ENCODE assay signal across 8 mouse cellular contexts in the genomic region with DNA sequence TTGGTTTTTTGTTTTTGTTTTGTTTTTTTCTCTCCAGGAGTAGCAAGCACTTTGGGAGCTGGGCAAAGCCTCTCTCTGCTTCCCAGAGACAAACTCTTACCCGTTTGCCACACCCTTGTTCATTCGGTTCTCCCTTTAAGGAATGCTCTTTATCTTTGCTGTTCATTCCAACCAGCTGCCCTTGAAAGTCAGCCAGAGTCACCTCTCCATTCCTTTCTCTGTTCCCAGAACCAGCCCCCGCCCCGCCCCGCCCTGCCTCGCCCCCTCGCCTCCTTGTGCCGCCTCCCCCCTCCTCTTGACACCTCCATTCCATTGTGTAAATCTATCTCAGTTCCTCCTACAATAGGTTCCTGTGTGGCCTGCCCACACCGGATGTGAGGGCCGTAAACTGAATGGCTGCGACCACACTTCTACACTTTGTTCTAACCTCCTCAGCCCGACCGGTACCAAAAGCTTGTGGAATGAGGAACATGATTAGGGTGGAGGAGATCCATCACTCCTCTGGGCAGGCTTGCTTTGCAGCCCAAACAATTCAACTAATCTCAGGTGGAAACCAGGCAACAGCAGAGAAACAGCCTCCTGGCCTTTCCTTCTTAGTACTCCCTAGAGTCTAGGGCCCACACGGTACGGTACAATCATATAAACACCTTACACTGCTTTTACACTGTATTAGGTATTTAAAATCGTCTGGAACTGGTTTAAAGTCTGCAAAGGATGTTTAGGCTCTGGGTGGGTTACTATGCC. TPM values are rescaled to one million over a fixed set of nuclear protein-coding genes. Genes with fewer than 3 reads are reported as not detected.
A peak's percentile ranks its signal among the peaks of the same experiment; 100 is the strongest.
DNase-seq lines count a peak whose midpoint lies in the region; ATAC-seq lines count a peak whose summit lies in the region.

No protein-coding gene starts in this region.

- H3K36me3 ChIP-seq in midbrain, embryonic 15.5 days (replicated peaks): no peaks in the 10 kb centered on the region

- no peak overlapping the region for H3K4me2 ChIP-seq in midbrain, embryonic 15.5 days

- no peak overlapping the region for H3K4me3 ChIP-seq in midbrain, embryonic 15.5 days

- no peaks in the 10 kb centered on the region for H3K4me1 ChIP-seq in midbrain, embryonic 15.5 days

- ATAC-seq in CD4-positive, CD25-positive, alpha-beta regulatory T cell, adult 4 months: no peak
- ATAC-seq in megakaryocyte-erythroid progenitor cell, adult 5-6 weeks (replicated peaks; ENCODE audit: low FRiP score, low TSS enrichment, poor library complexity, severe bottlenecking): peak; percentile 50
- ATAC-seq in midbrain, embryonic 15.5 days (replicated peaks): no peak

- peak; percentile 1 for DNase-seq in CD4-positive, CD25-positive, alpha-beta regulatory T cell, adult 2 months (ENCODE audit: low read depth, low spot score)
- peak; percentile 54 for DNase-seq in embryo, embryonic 10 days (ENCODE audit: low spot score)
- DNase-seq in kidney, postnatal 4 days: peak; percentile 41 to 53
- no peak for DNase-seq in cerebellum, postnatal 36 days
- DNase-seq in frontal cortex, postnatal 36 days (ENCODE audit: low spot score in 2 of 2): no peak

- no peaks in the 10 kb centered on the region for H3K27me3 ChIP-seq in midbrain, embryonic 15.5 days (replicated peaks)

- H3K9me3 ChIP-seq in midbrain, embryonic 15.5 days: no peaks in the 10 kb centered on the region

- 45% methylated on average over 16 of the region's 16 CpGs for WGBS in midbrain, embryonic 15.5 days

- no peak overlapping the region for H3K9ac ChIP-seq in midbrain, embryonic 15.5 days

- H3K27ac ChIP-seq in midbrain, embryonic 15.5 days: no peak overlapping the region

RNA-seq across cellular contexts. Expression of a gene that starts 9.5 kb away (rescaled TPM):
- under 1 TPM; 0.20 to 0.39 TPM for polyA plus RNA-seq in CD4-positive, CD25-positive, alpha-beta regulatory T cell, adult 4 months (2017; shearing (Covaris generic))
- total RNA-seq in megakaryocyte-erythroid progenitor cell, adult 5-6 weeks (2014; fragmentation: Nextera tagmentation): 7.6 and 10.8 TPM in 2 replicates
- 6.3 and 23.7 TPM in 2 replicates for total RNA-seq in megakaryocyte-erythroid progenitor cell, adult 5-6 weeks (2017)
- 3.6 and 3.7 TPM in 2 replicates for polyA plus RNA-seq in midbrain, embryonic 15.5 days (2015; fragmentation: Nextera tagmentation; extraction: Ambion mirVana)

Comparison
In these comparisons a context has a peak if more than half of its experiments do, and no peak if none do; other contexts are left out.
1. DNase-seq: peak in CD4-positive, CD25-positive, alpha-beta regulatory T cell, adult 2 months (single experiment), embryo, embryonic 10 days (single experiment) and kidney, postnatal 4 days (2 of 2); none in cerebellum, postnatal 36 days (0 of 2) and frontal cortex, postnatal 36 days (0 of 2).